Mouse (Mus musculus): ENCODE measurements around the gene Lcn3. TPM values are rescaled to one million over a fixed set of nuclear protein-coding genes. Genes with fewer than 3 reads are reported as not detected.
"Not testable (repeated sequence)": the region's sequence is repeated elsewhere in the genome, so short reads cannot be mapped to it uniquely, and the experiment has no call there.

Gene Lcn3
- polyA plus RNA-seq (2015; fragmentation: Nextera tagmentation; extraction: Ambion mirVana), result not detected in 2 replicates

DNA sequence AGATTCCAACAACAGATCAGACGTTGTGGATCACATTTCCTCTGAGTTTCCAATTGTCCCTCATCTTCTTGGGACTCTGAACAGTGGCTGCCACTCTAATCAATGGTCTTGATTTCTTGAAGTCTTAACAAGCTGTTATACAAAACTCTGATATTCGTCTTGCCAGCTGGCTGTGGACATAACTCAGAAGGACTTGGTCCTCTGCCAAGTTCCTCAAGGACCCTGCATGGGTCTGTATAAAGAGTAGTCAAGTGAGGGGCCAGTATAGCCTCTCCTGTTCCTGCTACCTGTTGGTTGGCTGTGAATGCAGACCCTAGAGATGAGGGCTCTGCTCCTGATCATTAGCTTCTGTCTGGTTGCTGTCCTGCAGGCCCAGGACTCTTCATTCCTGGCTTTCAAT is at the start of gene Lcn3:
TSS of gene Lcn3 (plus strand) at position 301 of the 400 bp plus-strand sequence.
- 13% methylated on average over 2 of the region's 2 CpGs for WGBS
- Histone ChIP-seq H3K27ac (no peak within 1 kb of the TSS), H3K27me3 (no peaks in the 10 kb centered on the region), H3K9ac (no peak within 1 kb of the TSS), H3K36me3 (no peaks in the 10 kb centered on the region), H3K9me3 (no peaks in the 10 kb centered on the region), H3K4me3 (no peak within 1 kb of the TSS), H3K4me2 (no peak within 1 kb of the TSS), H3K4me1 (no peaks in the 10 kb centered on the region)
- no peak; the same call in 1 of the 2 replicates for ATAC-seq (ENCODE audit: borderline replicate concordance, extremely low read depth, low FRiP score, low TSS enrichment)

DNA sequence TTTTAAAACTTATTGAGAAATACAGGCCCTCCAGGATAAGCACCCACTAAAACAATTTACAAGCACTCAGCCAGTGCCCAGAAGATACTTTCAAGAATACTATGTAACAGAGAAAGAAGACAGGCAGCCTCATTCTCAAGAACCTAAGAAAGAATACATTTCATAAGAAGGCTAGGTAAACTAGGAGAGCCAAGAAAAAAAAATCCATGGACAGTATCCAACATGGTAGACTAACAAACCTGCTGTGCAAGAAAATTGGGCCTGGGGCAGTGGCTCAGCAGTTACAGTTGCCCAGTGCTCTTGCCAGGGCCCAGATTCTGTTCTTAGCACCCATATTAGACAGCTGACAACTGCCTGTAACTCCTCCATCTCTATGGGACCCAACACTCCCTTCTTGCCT is 48.1 kb upstream of the Lcn3 start:
- Histone ChIP-seq H3K4me2 (no peak overlapping the region), H3K9ac (no peak overlapping the region), H3K9me3 (no peaks in the 10 kb centered on the region), H3K4me1 (no peaks in the 10 kb centered on the region), H3K27ac (no peak overlapping the region), H3K4me3 (no peak overlapping the region), H3K27me3 (no peaks in the 10 kb centered on the region), H3K36me3 (no peaks in the 10 kb centered on the region)
- no peak for ATAC-seq (ENCODE audit: borderline replicate concordance, extremely low read depth, low FRiP score, low TSS enrichment)

DNA sequence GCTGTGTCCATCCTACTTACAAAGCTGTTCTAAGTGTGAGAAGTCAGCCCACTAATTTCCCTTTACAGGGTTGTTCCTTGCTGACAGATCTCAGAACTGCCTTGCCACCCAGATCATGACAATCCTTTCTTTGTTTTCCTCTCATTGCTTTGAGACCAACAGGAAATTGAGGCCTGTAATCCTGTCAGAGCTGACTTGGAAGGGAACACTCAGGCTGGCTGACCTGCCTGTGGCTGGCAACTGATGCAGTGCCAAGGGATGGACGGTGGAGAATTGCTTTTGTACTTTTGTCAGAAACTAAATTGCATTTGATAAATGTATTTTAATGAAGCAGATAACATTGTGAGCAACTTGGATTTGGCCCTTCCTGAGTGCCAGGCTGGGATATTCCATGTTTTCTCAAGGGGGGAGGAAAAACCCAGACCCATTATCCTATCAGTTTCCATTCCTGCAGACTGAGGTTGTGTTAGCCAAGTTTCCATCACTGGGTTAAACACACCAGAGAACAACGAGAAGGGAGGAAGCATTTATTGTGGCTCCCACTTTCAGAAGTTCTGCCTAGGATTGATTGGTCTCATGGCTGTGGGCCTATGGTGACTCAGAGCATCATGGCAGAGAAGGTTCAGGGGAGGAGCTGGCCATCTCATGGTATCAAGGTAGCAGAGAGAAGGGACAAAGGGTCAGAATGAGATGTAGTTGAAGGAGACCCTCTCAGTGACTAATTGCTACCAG is 32.0 kb upstream of the Lcn3 start:
- H3K27me3 ChIP-seq, result no peaks in the 10 kb centered on the region
- no peak overlapping the region for H3K4me2 ChIP-seq
- 40% methylated on average over 2 of the region's 2 CpGs for WGBS
- no peaks in the 10 kb centered on the region for H3K36me3 ChIP-seq
- H3K27ac ChIP-seq, result no peak overlapping the region
- H3K4me3 ChIP-seq, result no peak overlapping the region
- H3K4me1 ChIP-seq, result no peaks in the 10 kb centered on the region
- no peak overlapping the region for H3K9ac ChIP-seq
- no peaks in the 10 kb centered on the region for H3K9me3 ChIP-seq
- ATAC-seq (ENCODE audit: borderline replicate concordance, extremely low read depth, low FRiP score, low TSS enrichment), result no peak

GRCm38 (mm10) chr2:25736709-25737108 is 28.7 kb upstream of the Lcn3 start, which contains the start of gene Obp2b:
Gene Obp2b (plus strand): TSS chr2:25737009.
- H3K4me3 ChIP-seq; H3K36me3 ChIP-seq; H3K27ac ChIP-seq; H3K9me3 ChIP-seq; H3K9ac ChIP-seq; H3K27me3 ChIP-seq; H3K4me2 ChIP-seq; ATAC-seq (ENCODE audit: borderline replicate concordance, extremely low read depth, low FRiP score, low TSS enrichment); H3K4me1 ChIP-seq: not testable (repeated sequence)
- WGBS, result 76% methylated on average over 3 of the region's 3 CpGs

GRCm38 (mm10) chr2:25741671-25742070 is 23.7 kb upstream of the Lcn3 start:
- H3K4me3 ChIP-seq, result no peak overlapping the region
- H3K9ac ChIP-seq, result no peak overlapping the region
- no peak overlapping the region for H3K4me2 ChIP-seq
- H3K27me3 ChIP-seq, result no peaks in the 10 kb centered on the region
- H3K9me3 ChIP-seq, result no peaks in the 10 kb centered on the region
- H3K36me3 ChIP-seq, result no peaks in the 10 kb centered on the region
- H3K4me1 ChIP-seq, result no peaks in the 10 kb centered on the region
- H3K27ac ChIP-seq, result no peak overlapping the region
- ATAC-seq (ENCODE audit: borderline replicate concordance, extremely low read depth, low FRiP score, low TSS enrichment), result no peak
- 45% methylated on average over 1 of the region's 1 CpGs for WGBS

- Histone ChIP-seq H3K9ac (no peak overlapping the region), H3K4me1 (no peaks in the 10 kb centered on the region), H3K27ac (no peak overlapping the region), H3K27me3 (no peaks in the 10 kb centered on the region), H3K36me3 (no peaks in the 10 kb centered on the region), H3K9me3 (no peaks in the 10 kb centered on the region), H3K4me2 (no peak overlapping the region), H3K4me3 (no peak overlapping the region)
- 96% methylated on average over 1 of the region's 1 CpGs for WGBS
- ATAC-seq (ENCODE audit: borderline replicate concordance, extremely low read depth, low FRiP score, low TSS enrichment), result no peak
Measured at GRCm38 (mm10) chr2:25754201-25754600, 11.2 kb upstream of the Lcn3 start.

- no peak overlapping the region for H3K4me3 ChIP-seq
- no peaks in the 10 kb centered on the region for H3K27me3 ChIP-seq
- WGBS, result 60% methylated on average over 4 of the region's 4 CpGs
- H3K4me1 ChIP-seq, result no peaks in the 10 kb centered on the region
- ATAC-seq (ENCODE audit: borderline replicate concordance, extremely low read depth, low FRiP score, low TSS enrichment), result no peak
- H3K4me2 ChIP-seq, result no peak overlapping the region
- H3K36me3 ChIP-seq, result no peaks in the 10 kb centered on the region
- no peak overlapping the region for H3K9ac ChIP-seq
- no peak overlapping the region for H3K27ac ChIP-seq
- no peaks in the 10 kb centered on the region for H3K9me3 ChIP-seq
Measured at GRCm38 (mm10) chr2:25758064-25758625, 7.2 kb upstream of the Lcn3 start.

DNA sequence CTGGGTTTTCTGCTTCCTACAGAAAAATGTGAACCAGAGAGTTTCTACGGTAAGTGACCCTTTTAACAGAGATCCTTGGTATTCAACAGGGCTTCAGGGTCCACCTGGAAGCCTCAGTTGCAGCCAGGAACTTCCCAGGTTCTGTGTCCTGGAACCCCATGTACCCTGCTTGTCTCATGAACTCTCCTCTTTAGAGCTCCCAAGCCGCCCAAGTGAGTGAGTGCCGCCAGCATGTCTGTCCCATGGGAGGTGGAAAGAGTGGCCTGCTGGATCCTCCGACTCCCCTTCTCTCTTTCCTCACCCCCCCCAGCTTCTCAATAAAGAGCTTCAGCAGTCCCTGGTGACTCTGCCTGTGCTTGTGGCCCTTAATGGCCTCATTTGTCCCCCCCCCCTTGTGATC is 2.4 kb downstream of the Lcn3 start:
- Histone ChIP-seq H3K4me3 (no peak overlapping the region), H3K9me3 (no peaks in the 10 kb centered on the region), H3K4me2 (no peak overlapping the region), H3K27me3 (no peaks in the 10 kb centered on the region), H3K4me1 (no peaks in the 10 kb centered on the region), H3K36me3 (no peaks in the 10 kb centered on the region), H3K9ac (no peak overlapping the region), H3K27ac (no peak overlapping the region)
- 71% methylated on average over 4 of the region's 4 CpGs for WGBS
- ATAC-seq (ENCODE audit: borderline replicate concordance, extremely low read depth, low FRiP score, low TSS enrichment), result no peak

DNA sequence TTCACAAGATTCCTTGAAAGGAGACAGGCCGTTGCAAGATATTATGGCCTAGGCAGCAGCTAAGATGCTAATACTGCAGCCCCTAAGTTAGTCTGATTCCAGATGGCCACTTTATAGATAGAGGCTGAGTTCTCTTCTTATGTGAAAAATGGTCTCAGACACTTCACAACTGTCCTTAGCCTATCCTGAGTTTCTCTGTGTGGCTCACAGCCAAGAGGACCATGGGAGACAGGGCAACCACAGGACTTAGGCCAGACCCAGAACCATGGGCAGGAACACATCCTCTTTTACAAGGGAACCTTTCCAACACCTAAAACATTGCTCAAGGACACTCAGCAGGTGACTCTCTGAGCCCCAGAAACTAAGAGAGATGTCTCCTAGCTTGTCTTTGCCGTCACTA is 8.1 kb downstream of the Lcn3 start:
- Histone ChIP-seq H3K36me3 (no peaks in the 10 kb centered on the region), H3K27ac (no peak overlapping the region), H3K9ac (no peak overlapping the region)

GRCm38 (mm10) chr2:25774640-25775039 is 9.3 kb downstream of the Lcn3 start:
- Histone ChIP-seq H3K27me3 (no peaks in the 10 kb centered on the region), H3K27ac (no peak overlapping the region), H3K9ac (no peak overlapping the region), H3K4me2 (no peak overlapping the region), H3K9me3 (no peaks in the 10 kb centered on the region), H3K4me1 (no peaks in the 10 kb centered on the region), H3K4me3 (no peak overlapping the region), H3K36me3 (no peaks in the 10 kb centered on the region)
- 68% methylated on average over 2 of the region's 2 CpGs for WGBS
- ATAC-seq (ENCODE audit: borderline replicate concordance, extremely low read depth, low FRiP score, low TSS enrichment), result no peak

More for the DNA sequence above, 8.1 kb downstream of the Lcn3 start:
- Histone ChIP-seq H3K27me3 (no peaks in the 10 kb centered on the region), H3K4me2 (no peak overlapping the region), H3K4me3 (no peak overlapping the region), H3K9me3 (no peaks in the 10 kb centered on the region), H3K4me1 (no peaks in the 10 kb centered on the region)
- 83% methylated on average over 2 of the region's 2 CpGs for WGBS
- ATAC-seq (ENCODE audit: borderline replicate concordance, extremely low read depth, low FRiP score, low TSS enrichment), result no peak

GRCm38 (mm10) chr2:25775991-25776390 is 10.6 kb downstream of the Lcn3 start:
- Histone ChIP-seq H3K27ac (no peak overlapping the region), H3K9me3 (no peaks in the 10 kb centered on the region), H3K4me2 (no peak overlapping the region), H3K4me3 (no peak overlapping the region), H3K36me3 (no peaks in the 10 kb centered on the region), H3K27me3 (no peaks in the 10 kb centered on the region), H3K4me1 (no peaks in the 10 kb centered on the region), H3K9ac (no peak overlapping the region)
- ATAC-seq (ENCODE audit: borderline replicate concordance, extremely low read depth, low FRiP score, low TSS enrichment), result no peak
- 66% methylated on average over 3 of the region's 3 CpGs for WGBS

- no peak within 1 kb of the TSS for H3K4me3 ChIP-seq
- H3K36me3 ChIP-seq, result no peaks in the 10 kb centered on the region
- H3K4me1 ChIP-seq, result no peaks in the 10 kb centered on the region
- ATAC-seq (ENCODE audit: borderline replicate concordance, extremely low read depth, low FRiP score, low TSS enrichment), result no peak
- H3K4me2 ChIP-seq, result no peak within 1 kb of the TSS
- H3K9me3 ChIP-seq, result no peaks in the 10 kb centered on the region
- WGBS, result 96% methylated on average over 1 of the region's 1 CpGs
- no peaks in the 10 kb centered on the region for H3K27me3 ChIP-seq
- no peak within 1 kb of the TSS for H3K9ac ChIP-seq
- no peak within 1 kb of the TSS for H3K27ac ChIP-seq
Measured at GRCm38 (mm10) chr2:25776717-25777116, 11.3 kb downstream of the Lcn3 start, which contains the start of gene Lcn11. Gene Lcn11 (plus strand): TSS chr2:25777017.
